Mouse (Mus musculus) central nervous system, embryonic 14 days (tissue): ENCODE results near the gene Mrap. TPM values are rescaled to one million over a fixed set of nuclear protein-coding genes. Genes with fewer than 3 reads are reported as not detected.

Source experiments
- polyA plus RNA-seq: library from polyadenylated mRNA; depleted of rRNA; stranded (reverse); fragments of >200 nt; gene quantifications from 2 replicates; pipeline ENCODE4 v1.2.3, GENCODE M21; 2012; rRNA removed

Gene Mrap
- 0.08 and 0.09 TPM in 2 replicates for polyA plus RNA-seq

GRCm38 (mm10) chr16:90738092-90738956 is at the start of gene Mrap:
Mrap (plus strand) TSS chr16:90738207.

DNA sequence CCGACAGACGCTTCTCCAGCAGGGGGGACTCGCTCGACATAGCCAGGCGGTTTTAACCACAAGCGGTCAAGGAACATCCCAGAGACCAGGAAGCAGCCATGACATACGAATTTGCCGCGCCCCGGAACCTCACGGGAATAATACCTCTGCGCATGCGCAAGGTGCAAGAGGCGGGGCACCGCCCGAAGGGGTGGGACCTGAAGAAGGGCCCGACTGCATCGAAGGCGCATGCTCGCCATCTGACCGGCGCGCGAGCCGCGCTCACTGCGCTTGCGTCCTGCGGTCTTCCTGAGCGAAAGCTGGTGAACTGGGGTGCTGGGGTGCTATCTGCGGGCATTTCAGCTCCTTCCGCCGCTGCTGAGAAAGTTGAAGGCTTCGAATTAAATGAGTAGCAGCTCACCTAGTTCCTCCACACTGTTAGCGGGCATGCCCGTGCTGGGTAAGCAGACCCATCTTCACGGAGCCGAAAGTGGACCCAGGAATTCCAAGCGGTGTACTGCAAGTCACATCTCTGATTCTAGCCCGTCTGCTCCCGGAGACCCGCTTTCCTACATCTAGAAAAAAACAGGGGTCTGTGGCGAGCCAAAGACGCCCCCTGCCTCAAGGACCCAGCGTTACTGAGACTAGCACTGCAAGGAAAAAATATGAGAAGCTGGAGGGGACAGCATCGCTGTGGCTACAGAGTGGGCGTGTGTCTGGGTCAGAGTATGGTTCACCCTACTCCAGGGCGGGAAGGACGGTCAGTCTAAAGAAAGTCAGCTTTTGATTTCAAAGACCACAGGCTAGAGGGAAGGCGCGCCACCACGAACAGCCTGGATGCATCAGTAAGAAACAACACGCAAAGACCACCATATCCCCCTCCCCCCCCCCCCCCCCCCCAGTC is 10.5 kb upstream of the Mrap start, which contains the start of gene Mis18a:
Mis18a (minus strand) TSS at position 172 of the 883 bp plus-strand sequence.

Other genes starting within 250 kb of the Mrap start
- gene Mis18a, start 10.8 kb upstream of the Mrap start, polyA plus RNA-seq = 35.2 and 41.6 TPM in 2 replicates
- 8.4 and 8.7 TPM in 2 replicates for gene Urb1, start 72.2 kb downstream of the Mrap start, polyA plus RNA-seq
- gene Eva1c, start 88.5 kb downstream of the Mrap start, polyA plus RNA-seq = 3.0 and 3.2 TPM in 2 replicates
- 26.6 and 27.4 TPM in 2 replicates for gene Cfap298, start 196.9 kb downstream of the Mrap start, polyA plus RNA-seq